Mouse (Mus musculus) bone marrow macrophage, adult 2 months (primary cell): ENCODE measurements around the gene Abcb4.

ENCODE experiments used
- CTCF ChIP-seq: IDR thresholded peaks from 2 replicates; pipeline ENCODE4 v1.5.1; 2012; ENCODE audit warnings: low read depth, mild to moderate bottlenecking, low read length, moderate library complexity
- POLR2A ChIP-seq: IDR thresholded peaks from 2 replicates; pipeline ENCODE4 v1.6.1; 2012; ENCODE audit warnings: mild to moderate bottlenecking, low read depth, low read length, borderline replicate concordance

DNA sequence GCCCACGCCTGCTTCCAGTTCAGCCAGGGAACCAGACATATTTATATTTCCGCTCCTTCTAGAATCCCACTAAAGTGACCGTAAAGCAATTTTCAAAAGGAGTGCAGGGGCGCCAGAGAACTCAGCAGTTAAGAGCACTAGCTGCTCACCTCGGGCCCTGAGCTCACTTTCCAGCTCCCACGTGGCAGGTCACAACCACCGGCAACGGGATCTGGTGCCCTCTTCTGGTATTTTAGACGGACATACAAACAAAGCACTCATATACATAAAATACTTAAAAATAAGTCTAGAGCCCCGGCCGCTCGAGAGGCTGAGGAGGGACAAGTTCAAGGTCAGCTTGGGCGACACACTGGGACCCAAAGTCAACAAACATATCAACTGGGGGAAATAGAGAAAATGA is 97.0 kb downstream of the Abcb4 start:
- TF ChIP-seq CTCF: no peak
- no peak for TF ChIP-seq POLR2A
